Mouse (Mus musculus) thymus, adult 2 months (tissue): ENCODE data around the gene Nek11.

Experiments
- CTCF ChIP-seq: fragments of 200-500 bp; IDR thresholded peaks from 2 replicates; pipeline ENCODE4 v1.5.1; 2012; ENCODE audit warnings: mild to moderate bottlenecking, control low read depth, low read length, moderate library complexity, borderline replicate concordance; ENCODE audit not compliant: control insufficient read depth, poor library complexity, insufficient read depth; ENCODE audit errors: extremely low read depth
- POLR2A ChIP-seq: fragments of 200-500 bp; IDR thresholded peaks from 2 replicates; pipeline ENCODE4 v1.6.1; 2012; ENCODE audit warnings: mild to moderate bottlenecking, low read length, control low read depth, moderate library complexity; ENCODE audit not compliant: control insufficient read depth, poor library complexity, insufficient read depth; ENCODE audit errors: extremely low read depth

GRCm38 (mm10) chr9:105252349-105253041 is 142.8 kb downstream of the Nek11 start:
- TF ChIP-seq POLR2A = no peak
- TF ChIP-seq CTCF = no peak
